Mouse (Mus musculus) cerebellum, adult 2 months (tissue): ENCODE data around the gene Notch3.

Experiments used
- CTCF ChIP-seq: fragments of 200-500 bp; IDR thresholded peaks from 2 replicates; pipeline ENCODE4 v1.5.1; 2011; ENCODE audit warnings: low read depth, mild to moderate bottlenecking, control low read depth, low read length, moderate library complexity, borderline replicate concordance; ENCODE audit not compliant: insufficient read depth
- POLR2A ChIP-seq: fragments of 200-500 bp; IDR thresholded peaks from 2 replicates; pipeline ENCODE4 v1.6.1; 2011; ENCODE audit warnings: low read length, control low read depth, borderline replicate concordance; ENCODE audit not compliant: insufficient read depth

GRCm38 (mm10) chr17:32075164-32075563 lies 91.5 kb downstream of the Notch3 start:
- peak; percentile 45; the same call in 1 of the 2 replicates for TF ChIP-seq CTCF
- TF ChIP-seq POLR2A: no peak
